Mouse (Mus musculus): ENCODE results near the gene Arglu1.

- TF ChIP-seq POLR2A (IDR thresholded peaks at IDR 0.05; ENCODE audit: insufficient read depth, low read depth, low read length) (no peak), CTCF (IDR thresholded peaks at IDR 0.05) (no peak)
Measured at GRCm38 (mm10) chr8:8728643-8729042, 38.3 kb upstream of the Arglu1 start.
